10 mouse cellular contexts compared by ENCODE assay signal in genomic region chr7:113270551-113270950, GRCm38 (mm10).
A peak's percentile ranks its signal among the peaks of the same experiment; 100 is the strongest.
DNase-seq lines count a peak whose midpoint lies in the region; ATAC-seq and TF ChIP-seq lines count a peak whose summit lies in the region.
"Had no signal": no experiment of that assay in that cellular context is flagged by ENCODE, and none has a peak within 500 bp of the region (broad histone marks: within the 10 kb centered on the region; RNA-seq: fewer than 3 reads in every experiment).

No protein-coding gene starts in this region.

- no peak overlapping the region for H3K27ac ChIP-seq in lung, embryonic 16.5 days (ENCODE audit: low read length)
- no peak overlapping the region for H3K27ac ChIP-seq in limb, embryonic 10.5 days
- H3K27ac ChIP-seq: heart, embryonic 15.5 days had no signal

- H3K4me2 ChIP-seq in lung, embryonic 16.5 days (ENCODE audit: low read depth, low read length): no peak overlapping the region
- H3K4me2 ChIP-seq: heart, embryonic 15.5 days had no signal

- no peaks in the 10 kb centered on the region for H3K27me3 ChIP-seq in lung, embryonic 16.5 days (ENCODE audit: control insufficient read depth, insufficient read depth, low read depth, low read length)
- no peaks in the 10 kb centered on the region for H3K27me3 ChIP-seq in limb, embryonic 10.5 days (ENCODE audit: low read depth, poor library complexity, severe bottlenecking)
- H3K27me3 ChIP-seq: heart, embryonic 15.5 days had no signal

- TF ChIP-seq CTCF in brain, embryonic 14.5 days (IDR thresholded peaks at IDR 0.05; ENCODE audit: borderline replicate concordance, extremely low read depth, insufficient read depth, insufficient read length): no peak

- no peaks in the 10 kb centered on the region for H3K36me3 ChIP-seq in lung, embryonic 16.5 days (ENCODE audit: control insufficient read depth, insufficient read depth, low read length)
- no peaks in the 10 kb centered on the region for H3K36me3 ChIP-seq in limb, embryonic 10.5 days
- H3K36me3 ChIP-seq: heart, embryonic 15.5 days had no signal

- H3K4me3 ChIP-seq in lung, embryonic 16.5 days (ENCODE audit: low read length): no peak overlapping the region
- no peak overlapping the region for H3K4me3 ChIP-seq in limb, embryonic 10.5 days
- H3K4me3 ChIP-seq: heart, embryonic 15.5 days; megakaryocyte, embryonic 14.5 days had no signal

- no peaks in the 10 kb centered on the region for H3K9me3 ChIP-seq in lung, embryonic 16.5 days (ENCODE audit: control insufficient read depth, low read length)
- H3K9me3 ChIP-seq in limb, embryonic 10.5 days (replicated peaks): no peaks in the 10 kb centered on the region
- H3K9me3 ChIP-seq: heart, embryonic 15.5 days had no signal

- peak; percentile 35 for DNase-seq in gastrocnemius, adult 18-20 months (ENCODE audit: low spot score)
- no peak for DNase-seq in gastrocnemius, postnatal 25 days
- DNase-seq in left cerebral cortex, postnatal 4 days: peak; percentile 90
- no peak for DNase-seq in left cerebral cortex, adult 9 months (ENCODE audit: low spot score in 2 of 2)
- peak; percentile 73 for DNase-seq in brain, embryonic 14.5 days (ENCODE audit: low read depth)
- no peak for DNase-seq in limb, embryonic 10.5 days (ENCODE audit: low spot score)
- DNase-seq in ovary, adult 18-20 months (ENCODE audit: low spot score): no peak

- peak; percentile 61 for ATAC-seq in lung, embryonic 16.5 days (ENCODE audit: low read depth)

- intact Hi-C loops in left cerebral cortex, postnatal 4 days (cut with DNase I): no loop called here

- no peak for TF ChIP-seq POLR2A in brain, embryonic 14.5 days (IDR thresholded peaks at IDR 0.05; ENCODE audit: borderline replicate concordance, extremely low read depth, insufficient read depth, insufficient read length, poor library complexity, severe bottlenecking)

- whole genome bisulfite sequencing in lung, embryonic 16.5 days: 45% methylated on average over 10 of the region's 10 CpGs
- 84% methylated on average over 10 of the region's 10 CpGs for WGBS in limb, embryonic 10.5 days

- H3K4me1 ChIP-seq in lung, embryonic 16.5 days (replicated peaks; ENCODE audit: control insufficient read depth, insufficient read depth, low read length): peaks cover 6% of the 10 kb centered on the region
- 0 out of 2 replicates have a peak, but pooled peaks cover 4% of the 10 kb centered on the region for H3K4me1 ChIP-seq in limb, embryonic 10.5 days
- H3K4me1 ChIP-seq: megakaryocyte, embryonic 14.5 days had no signal

- no peak overlapping the region for H3K9ac ChIP-seq in lung, embryonic 16.5 days (ENCODE audit: low read length)
- H3K9ac ChIP-seq: heart, embryonic 15.5 days had no signal

Comparison
In these comparisons a context has a peak if more than half of its experiments do, and no peak if none do; other contexts are left out.
1. DNase-seq: peak in gastrocnemius, adult 18-20 months (single experiment), left cerebral cortex, postnatal 4 days (single experiment) and brain, embryonic 14.5 days (single experiment); none in gastrocnemius, postnatal 25 days (single experiment), left cerebral cortex, adult 9 months (0 of 2), limb, embryonic 10.5 days (single experiment) and ovary, adult 18-20 months (single experiment).